Mouse (Mus musculus) urinary bladder, postnatal 36 days (tissue): ENCODE results near the gene Mrap.

ENCODE experiments used
- DNase-seq, 2 experiments: peaks; one replicate each; pipeline ENCODE4 v3.0.0; 2022; ENCODE audit warnings: low spot score in 2 of 2, mixed read lengths in 1 of 2

Gene Mrap

GRCm38 (mm10) chr16:90753386-90753941 lies 15.5 kb downstream of the Mrap start:
- DNase-seq, result peak in 1 of 2 experiments; percentile 51

DNA sequence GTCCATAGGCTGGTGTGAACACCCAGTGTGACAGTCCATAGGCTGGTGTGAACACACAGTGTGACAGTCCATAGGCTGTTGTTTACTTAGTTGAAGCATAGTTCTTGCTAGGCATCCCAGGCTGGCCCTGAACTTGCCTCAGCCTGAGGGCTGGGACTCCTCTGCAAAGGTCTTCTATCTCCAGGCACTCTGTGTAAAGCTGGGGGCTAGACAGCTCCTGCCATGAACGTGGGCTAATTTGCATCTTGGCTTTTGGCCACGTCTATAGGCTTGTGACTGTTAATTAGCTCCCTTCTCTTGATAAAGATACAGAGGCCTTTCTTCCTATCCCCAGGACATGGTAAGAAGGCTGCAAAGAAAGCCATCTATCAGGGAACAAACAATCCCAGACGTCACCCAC lies 21.3 kb downstream of the Mrap start:
- no peak for DNase-seq

DNA sequence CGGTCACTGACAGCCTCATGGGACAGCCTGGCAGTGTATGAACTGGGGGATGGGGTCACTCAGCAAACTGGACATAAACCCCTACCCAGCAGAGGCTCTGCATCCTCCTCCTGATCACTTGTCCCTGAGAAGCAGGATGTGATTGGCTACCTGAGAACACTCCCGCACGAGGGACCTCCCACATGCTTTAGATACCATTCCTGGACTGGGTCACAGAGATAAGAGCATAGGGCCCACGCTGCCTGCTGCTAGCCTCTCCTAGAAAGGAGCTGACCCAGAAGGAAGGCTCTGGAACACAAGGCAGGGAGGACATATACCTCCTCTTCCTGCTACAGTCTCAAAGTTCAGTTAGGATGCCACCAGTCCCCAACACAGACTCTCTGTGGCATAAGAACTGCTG lies 22.5 kb downstream of the Mrap start:
- DNase-seq, result no peak

GRCm38 (mm10) chr16:90765195-90765877 lies 27.3 kb downstream of the Mrap start:
- DNase-seq, result no peak

DNA sequence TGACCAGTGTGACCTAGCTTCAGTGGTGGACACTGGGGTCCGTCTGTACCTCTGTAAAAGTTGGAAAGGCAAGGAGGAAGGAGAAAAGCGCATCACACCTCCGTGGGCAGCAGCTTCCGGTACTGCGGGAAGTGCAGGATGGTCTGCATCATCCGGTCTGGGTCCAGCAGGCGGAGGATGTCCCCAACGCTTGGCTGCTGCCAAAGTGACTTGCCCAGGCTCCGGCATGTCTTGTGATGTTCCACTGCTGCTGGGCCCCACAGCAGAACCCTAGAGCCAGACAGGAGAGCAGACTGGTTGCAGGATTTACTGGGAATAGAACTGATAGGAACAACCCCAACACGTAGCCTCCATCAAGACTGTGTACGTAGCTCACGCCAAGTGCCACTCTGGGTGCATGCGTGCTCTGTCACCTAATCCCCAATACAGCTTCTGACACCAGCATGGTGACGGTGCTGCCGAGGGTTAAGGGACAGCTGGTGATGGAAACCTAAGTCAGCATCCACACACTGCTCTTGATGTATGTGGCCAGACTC lies 29.0 kb downstream of the Mrap start:
- no peak for DNase-seq

DNA sequence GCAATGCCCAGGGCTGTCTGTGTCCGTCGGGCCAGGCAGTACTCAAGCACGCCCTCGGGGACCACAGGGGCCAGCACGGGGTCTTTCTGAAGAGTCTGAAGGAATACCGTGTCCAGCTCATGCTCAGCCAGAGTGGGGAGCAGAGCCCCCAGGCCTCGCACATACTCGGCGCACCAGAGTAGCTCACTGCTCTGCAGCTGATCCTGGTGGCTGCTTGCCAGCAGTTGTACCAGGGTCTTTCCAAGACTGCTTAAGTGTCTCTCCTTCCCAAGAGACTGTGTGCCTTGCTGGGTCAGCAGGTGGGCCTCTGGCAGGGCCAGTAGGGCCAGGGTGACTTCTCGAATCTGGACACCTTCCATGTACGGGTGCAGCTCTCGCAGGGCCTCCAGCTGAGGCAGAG lies 36.2 kb downstream of the Mrap start:
- DNase-seq, result no peak

DNA sequence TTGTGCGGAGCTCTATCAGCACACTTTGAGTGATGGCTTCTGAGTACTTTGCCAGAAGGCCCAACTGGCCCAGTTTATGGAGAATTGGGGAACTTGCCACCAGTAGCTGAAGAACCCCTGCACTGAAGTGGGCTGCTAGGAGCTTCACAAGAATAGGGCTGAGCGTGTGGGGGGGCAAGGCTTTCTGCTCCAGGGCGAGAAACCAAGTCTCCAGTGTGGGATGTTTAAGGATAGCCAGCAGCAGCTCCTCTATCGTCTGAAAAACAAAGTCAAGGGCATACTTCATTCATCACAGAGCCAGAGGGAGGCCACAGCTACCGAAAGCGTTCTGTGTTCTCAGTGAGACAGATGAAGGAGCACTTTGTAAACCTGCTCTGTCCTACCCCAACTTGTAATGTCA lies 36.6 kb downstream of the Mrap start:
- no peak for DNase-seq

DNA sequence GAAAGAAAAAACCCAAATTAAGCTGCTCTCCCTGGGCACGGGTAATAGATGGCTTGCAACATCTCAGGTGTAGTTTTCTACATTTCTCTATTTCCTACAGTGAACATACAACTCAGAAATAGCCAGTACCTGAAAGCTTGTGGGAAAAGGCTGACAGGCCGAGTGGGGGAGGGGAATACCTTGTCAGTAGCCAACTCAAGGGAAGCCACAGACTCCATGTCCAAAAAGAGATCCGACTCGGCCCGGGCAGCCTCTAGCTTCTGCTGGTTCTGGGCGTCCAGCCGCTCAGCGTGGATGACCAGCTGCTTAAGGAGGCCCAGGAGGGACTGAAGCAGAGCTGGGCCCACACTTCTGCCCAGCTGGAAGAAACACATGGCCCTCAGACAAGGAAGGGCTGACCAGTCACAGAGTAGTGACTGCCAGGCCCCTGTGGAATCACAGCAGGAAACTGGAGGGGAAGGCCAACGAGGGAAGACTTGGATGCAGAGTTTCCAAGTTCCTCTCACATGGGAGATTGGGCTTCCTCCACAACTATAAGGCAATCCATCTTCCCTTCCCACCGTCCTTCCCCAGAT lies 38.0 kb downstream of the Mrap start:
- DNase-seq, result no peak

GRCm38 (mm10) chr16:90779783-90780182 lies 41.8 kb downstream of the Mrap start:
- DNase-seq, result no peak

DNA sequence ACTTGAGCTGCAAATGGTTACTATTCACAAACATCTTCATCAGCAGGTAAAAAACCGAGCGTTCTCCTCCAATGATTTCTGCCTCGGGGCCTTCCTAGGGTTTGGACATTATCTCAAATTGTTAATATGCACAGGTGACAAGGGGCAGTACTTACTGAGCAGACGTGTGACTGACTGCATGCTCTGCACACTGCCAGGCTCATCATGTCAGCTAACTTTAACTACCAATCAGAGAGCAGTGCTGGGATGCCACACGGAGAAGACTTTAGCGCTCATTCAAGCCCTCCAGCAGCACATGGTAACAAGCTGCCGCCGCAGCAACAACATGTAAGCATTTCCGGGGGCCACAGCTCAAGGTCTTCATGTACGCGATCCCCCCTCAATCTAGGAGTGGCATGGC lies 45.3 kb downstream of the Mrap start:
- DNase-seq, result no peak

DNA sequence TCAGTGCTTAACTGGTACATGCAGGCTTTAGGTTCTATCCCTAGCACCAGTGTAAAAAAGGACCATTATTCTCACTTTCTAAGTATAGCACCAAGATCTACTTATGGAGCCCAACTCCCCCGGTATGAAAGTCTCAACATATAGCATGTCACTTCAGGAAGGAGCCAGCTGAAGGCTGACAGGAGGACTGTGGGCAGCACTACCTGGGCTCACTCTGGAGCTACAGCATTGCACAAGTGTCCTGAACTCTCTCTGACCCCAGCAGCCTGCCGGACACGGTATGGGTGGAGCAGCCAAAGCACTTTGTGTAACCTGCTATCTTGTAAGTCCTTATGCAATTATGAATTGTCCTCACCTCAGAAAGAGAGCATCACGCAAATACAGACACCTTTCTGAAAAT lies 47.2 kb downstream of the Mrap start:
- DNase-seq, result peak; percentile 13 to 50

- no peak for DNase-seq
Measured at GRCm38 (mm10) chr16:90788580-90788979, 50.6 kb downstream of the Mrap start.

GRCm38 (mm10) chr16:90790946-90791345 lies 52.9 kb downstream of the Mrap start:
- no peak for DNase-seq

GRCm38 (mm10) chr16:90792066-90792465 lies 54.1 kb downstream of the Mrap start:
- no peak for DNase-seq

DNA sequence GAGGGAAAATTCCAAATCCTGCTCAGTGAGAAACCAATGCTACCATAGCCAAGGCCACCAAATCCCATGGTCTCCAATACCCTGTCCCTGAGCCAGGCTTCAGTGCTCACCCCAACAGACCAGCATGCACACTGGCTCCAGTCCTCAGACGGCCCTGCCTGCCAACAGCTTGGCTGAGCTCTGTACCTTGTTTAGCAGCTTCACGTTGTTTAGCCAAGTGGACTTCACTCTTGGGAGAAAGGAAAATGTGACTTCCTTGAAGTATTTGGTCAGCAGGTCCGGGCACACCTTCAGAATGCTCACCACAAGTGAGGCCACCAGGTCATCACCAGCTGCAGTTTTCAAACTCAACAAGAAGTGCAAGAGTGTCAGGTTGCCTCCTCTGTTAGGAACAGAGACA lies 54.5 kb downstream of the Mrap start:
- DNase-seq, result peak in 1 of 2 experiments; percentile 31

- no peak for DNase-seq
Measured at GRCm38 (mm10) chr16:90794708-90795107, 56.7 kb downstream of the Mrap start.

DNA sequence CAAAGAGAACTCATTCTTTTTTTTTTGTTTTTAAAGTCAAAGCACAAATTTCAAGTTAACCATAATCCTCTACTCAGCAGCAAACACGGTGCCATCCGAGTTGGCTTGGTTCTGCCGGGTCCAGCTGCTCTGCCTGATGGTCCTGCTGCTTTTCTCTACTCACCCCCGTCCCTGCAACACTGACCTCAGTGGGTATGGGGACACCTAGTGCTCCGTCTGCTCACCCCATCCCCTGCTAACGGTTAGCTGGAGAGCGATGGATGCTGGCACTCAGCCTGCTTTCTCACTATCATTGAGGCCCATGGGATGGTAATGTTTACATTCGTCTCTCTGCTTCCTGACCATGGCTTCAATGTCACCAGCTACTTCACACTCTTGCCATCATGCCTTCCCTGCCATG lies 60.4 kb downstream of the Mrap start:
- DNase-seq, result no peak

GRCm38 (mm10) chr16:90798848-90799247 lies 60.8 kb downstream of the Mrap start:
- no peak for DNase-seq
